Mouse (Mus musculus) cerebellum, adult 2 months (tissue): ENCODE data around the gene Vmn1r219.

ENCODE experiments used
- CTCF ChIP-seq: fragments of 200-500 bp; IDR thresholded peaks from 2 replicates; pipeline ENCODE4 v1.5.1; 2011; ENCODE audit warnings: low read depth, mild to moderate bottlenecking, control low read depth, low read length, moderate library complexity, borderline replicate concordance; ENCODE audit not compliant: insufficient read depth
- POLR2A ChIP-seq: fragments of 200-500 bp; IDR thresholded peaks from 2 replicates; pipeline ENCODE4 v1.6.1; 2011; ENCODE audit warnings: low read length, control low read depth, borderline replicate concordance; ENCODE audit not compliant: insufficient read depth

GRCm38 (mm10) chr13:23133501-23133900 lies 25.6 kb upstream of the Vmn1r219 start:
- no peak for TF ChIP-seq CTCF
- TF ChIP-seq POLR2A: no peak
